Mouse (Mus musculus): ENCODE measurements at regions not wholly inside any gene's neighbourhood (a gene's known extent, or its start where the extent isn't known, plus 50 kb on each side); places are given as distances from the start of the nearest gene placed in this dataset.

GRCm38 (mm10) chr1:35653119-35653956 lies 414.9 kb upstream of the Hs6st1 start:
- ATAC-seq (ENCODE audit: insufficient read depth) (no peak), DNase-seq (no peak)
- Histone ChIP-seq H3K27ac (ENCODE audit: low read depth) (no peak overlapping the region), H3K4me1 (ENCODE audit: insufficient read depth) (no peaks in the 10 kb centered on the region), H3K27me3 (ENCODE audit: insufficient read depth, low read length) (no peaks in the 10 kb centered on the region), H3K36me3 (ENCODE audit: insufficient read depth) (no peaks in the 10 kb centered on the region), H3K9me3 (ENCODE audit: low read depth, low read length) (no peaks in the 10 kb centered on the region), H3K4me3 (ENCODE audit: low read depth, low read length) (no peak overlapping the region), H3K9ac (no peak overlapping the region), H3K4me2 (no peak overlapping the region)
- TF ChIP-seq CTCF (IDR thresholded peaks at IDR 0.05; ENCODE audit: low read depth) = no peak
- WGBS = 71% methylated on average over 13 of the region's 13 CpGs

DNA sequence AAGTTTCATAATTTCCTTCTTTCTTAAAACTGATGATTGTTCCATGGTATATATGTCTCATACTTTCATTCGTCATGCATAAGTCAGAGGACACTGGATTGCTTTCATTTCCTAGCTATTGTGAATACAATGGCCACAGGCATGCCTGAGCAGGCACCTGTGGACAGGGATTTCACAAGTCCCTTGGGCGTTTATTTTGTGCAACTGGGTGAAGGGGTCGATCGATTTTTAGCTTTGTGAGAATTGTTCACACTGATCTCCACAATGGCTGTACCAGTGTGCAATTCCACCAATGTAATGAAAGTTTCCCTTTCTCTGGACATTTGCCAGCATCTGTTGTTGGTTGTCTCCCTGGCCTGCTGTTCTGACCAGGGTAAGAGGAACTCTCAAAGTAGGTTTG lies 405.2 kb upstream of the Hs6st1 start:
- DNase-seq = no peak
- H3K27me3 ChIP-seq (ENCODE audit: insufficient read depth, low read length) = no peaks in the 10 kb centered on the region
- H3K27ac ChIP-seq (ENCODE audit: low read depth) = no peak overlapping the region
- H3K4me1 ChIP-seq (ENCODE audit: insufficient read depth) = no peaks in the 10 kb centered on the region
- TF ChIP-seq CTCF (IDR thresholded peaks at IDR 0.05; ENCODE audit: low read depth) = no peak
- no peaks in the 10 kb centered on the region for H3K36me3 ChIP-seq (ENCODE audit: insufficient read depth)
- no peak overlapping the region for H3K9ac ChIP-seq
- WGBS = 86% methylated on average over 4 of the region's 4 CpGs
- no peak overlapping the region for H3K4me2 ChIP-seq
- ATAC-seq (ENCODE audit: insufficient read depth) = no peak
- no peak overlapping the region for H3K4me3 ChIP-seq (ENCODE audit: low read depth, low read length)
- H3K9me3 ChIP-seq (ENCODE audit: low read depth, low read length) = no peaks in the 10 kb centered on the region

- no peak overlapping the region for H3K27ac ChIP-seq (ENCODE audit: low read depth)
- no peak for DNase-seq
- ATAC-seq (ENCODE audit: insufficient read depth) = no peak
- H3K4me1 ChIP-seq (ENCODE audit: insufficient read depth) = no peaks in the 10 kb centered on the region
- H3K4me3 ChIP-seq (ENCODE audit: low read depth, low read length) = no peak overlapping the region
- H3K9me3 ChIP-seq (ENCODE audit: low read depth, low read length) = no peaks in the 10 kb centered on the region
- no peaks in the 10 kb centered on the region for H3K36me3 ChIP-seq (ENCODE audit: insufficient read depth)
- H3K9ac ChIP-seq = no peak overlapping the region
- H3K4me2 ChIP-seq = no peak overlapping the region
- no peak for TF ChIP-seq CTCF (IDR thresholded peaks at IDR 0.05; ENCODE audit: low read depth)
- 87% methylated on average over 4 of the region's 4 CpGs for WGBS
- H3K27me3 ChIP-seq (ENCODE audit: insufficient read depth, low read length) = no peaks in the 10 kb centered on the region
These were observed 394.7 kb upstream of the Hs6st1 start for GRCm38 (mm10) chr1:35673524-35673923.

GRCm38 (mm10) chr1:35673992-35674391 lies 394.2 kb upstream of the Hs6st1 start:
- Histone ChIP-seq H3K27me3 (ENCODE audit: insufficient read depth, low read length) (no peaks in the 10 kb centered on the region), H3K4me3 (ENCODE audit: low read depth, low read length) (no peak overlapping the region), H3K9ac (no peak overlapping the region), H3K9me3 (ENCODE audit: low read depth, low read length) (no peaks in the 10 kb centered on the region), H3K27ac (ENCODE audit: low read depth) (no peak overlapping the region), H3K4me2 (no peak overlapping the region), H3K4me1 (ENCODE audit: insufficient read depth) (no peaks in the 10 kb centered on the region), H3K36me3 (ENCODE audit: insufficient read depth) (no peaks in the 10 kb centered on the region)
- no peak for DNase-seq
- no peak for TF ChIP-seq CTCF (IDR thresholded peaks at IDR 0.05; ENCODE audit: low read depth)
- ATAC-seq (ENCODE audit: insufficient read depth) = no peak
- 97% methylated on average over 1 of the region's 1 CpGs for WGBS

GRCm38 (mm10) chr1:35682511-35682949 lies 385.7 kb upstream of the Hs6st1 start:
- no peak overlapping the region for H3K4me2 ChIP-seq
- H3K4me3 ChIP-seq (ENCODE audit: low read depth, low read length) = no peak overlapping the region
- H3K27me3 ChIP-seq (ENCODE audit: insufficient read depth, low read length) = no peaks in the 10 kb centered on the region
- H3K4me1 ChIP-seq (ENCODE audit: insufficient read depth) = no peaks in the 10 kb centered on the region
- H3K9ac ChIP-seq = no peak overlapping the region
- ATAC-seq (ENCODE audit: insufficient read depth) (no peak), DNase-seq (peak; percentile 44)
- WGBS = 61% methylated on average over 8 of the region's 8 CpGs
- no peaks in the 10 kb centered on the region for H3K36me3 ChIP-seq (ENCODE audit: insufficient read depth)
- H3K27ac ChIP-seq (ENCODE audit: low read depth) = no peak overlapping the region
- no peak for TF ChIP-seq CTCF (IDR thresholded peaks at IDR 0.05; ENCODE audit: low read depth)
- no peaks in the 10 kb centered on the region for H3K9me3 ChIP-seq (ENCODE audit: low read depth, low read length)

- ATAC-seq (ENCODE audit: insufficient read depth) = no peak
- Histone ChIP-seq H3K4me2 (no peak overlapping the region), H3K4me3 (ENCODE audit: low read depth, low read length) (no peak overlapping the region), H3K27ac (ENCODE audit: low read depth) (no peak overlapping the region), H3K9ac (no peak overlapping the region), H3K36me3 (ENCODE audit: insufficient read depth) (no peaks in the 10 kb centered on the region), H3K4me1 (ENCODE audit: insufficient read depth) (no peaks in the 10 kb centered on the region), H3K9me3 (ENCODE audit: low read depth, low read length) (no peaks in the 10 kb centered on the region), H3K27me3 (ENCODE audit: insufficient read depth, low read length) (no peaks in the 10 kb centered on the region)
- TF ChIP-seq CTCF (IDR thresholded peaks at IDR 0.05; ENCODE audit: low read depth) = no peak
- no peak for DNase-seq
- WGBS = 46% methylated on average over 6 of the region's 6 CpGs
These were observed 382.5 kb upstream of the Hs6st1 start for GRCm38 (mm10) chr1:35685651-35686050.

GRCm38 (mm10) chr1:35694349-35694748 lies 373.9 kb upstream of the Hs6st1 start:
- H3K9ac ChIP-seq = no peak overlapping the region
- no peaks in the 10 kb centered on the region for H3K4me1 ChIP-seq (ENCODE audit: insufficient read depth)
- no peak for DNase-seq
- ATAC-seq (ENCODE audit: insufficient read depth) = no peak
- no peak overlapping the region for H3K4me3 ChIP-seq (ENCODE audit: low read depth, low read length)
- H3K27me3 ChIP-seq (ENCODE audit: insufficient read depth, low read length) = no peaks in the 10 kb centered on the region
- WGBS = 51% methylated on average over 3 of the region's 3 CpGs
- H3K4me2 ChIP-seq = no peak overlapping the region
- H3K36me3 ChIP-seq (ENCODE audit: insufficient read depth) = no peaks in the 10 kb centered on the region
- no peaks in the 10 kb centered on the region for H3K9me3 ChIP-seq (ENCODE audit: low read depth, low read length)
- no peak for TF ChIP-seq CTCF (IDR thresholded peaks at IDR 0.05; ENCODE audit: low read depth)
- no peak overlapping the region for H3K27ac ChIP-seq (ENCODE audit: low read depth)

Data from lung, embryonic 14.5 days (tissue).